Mouse (Mus musculus) limb, embryonic 14.5 days (tissue): ENCODE results near the gene Npw. TPM values are rescaled to one million over a fixed set of nuclear protein-coding genes. Genes with fewer than 3 reads are reported as not detected.

ENCODE experiments used
- ATAC-seq: fragments of 200-750 bp; cut with Nextera tagmentation; 2 replicates; pipeline ENCODE4 v1.8.0; 2017; ENCODE audit warnings: low read depth, moderate number of reproducible peaks, moderate TSS enrichment; ENCODE audit not compliant: low FRiP score
- DNase-seq: peaks from one replicate; pipeline ENCODE4 v3.0.0-alpha.2; 2015; ENCODE audit warnings: low spot score
- H3K27ac ChIP-seq: fragments of 300-500 bp; sonication (generic); replicated peaks from 2 replicates; pipeline ENCODE4 v1.5.1; 2014; ENCODE audit warnings: low read depth, mild to moderate bottlenecking, low read length, moderate library complexity, mixed read lengths
- H3K27me3 ChIP-seq: fragments of 300-500 bp; sonication (generic); 2 replicates; pipeline ENCODE4 v1.6.1; 2014; ENCODE audit warnings: low read length, mixed read lengths; ENCODE audit not compliant: control insufficient read depth, insufficient read depth
- H3K36me3 ChIP-seq: fragments of 300-500 bp; sonication (generic); 2 replicates; pipeline ENCODE4 v1.6.1; 2014; ENCODE audit warnings: mild to moderate bottlenecking, low read length, moderate library complexity, mixed read lengths; ENCODE audit not compliant: control insufficient read depth, insufficient read depth
- H3K4me1 ChIP-seq: fragments of 300-500 bp; sonication (generic); 2 replicates; pipeline ENCODE4 v1.6.1; 2014; ENCODE audit warnings: antibody characterized with exemption, low read length, mixed read lengths; ENCODE audit not compliant: control insufficient read depth, insufficient read depth
- H3K4me2 ChIP-seq: fragments of 300-500 bp; sonication (generic); replicated peaks from 2 replicates; pipeline ENCODE4 v1.6.1; 2014; ENCODE audit warnings: low read depth, mild to moderate bottlenecking, low read length, moderate library complexity; ENCODE audit not compliant: severe bottlenecking
- H3K4me3 ChIP-seq: fragments of 300-500 bp; sonication (generic); replicated peaks from 2 replicates; pipeline ENCODE4 v1.5.1; 2014; ENCODE audit warnings: low read length
- H3K9ac ChIP-seq: fragments of 300-500 bp; sonication (generic); 2 replicates; pipeline ENCODE4 v1.6.1; 2014; ENCODE audit warnings: mild to moderate bottlenecking, low read depth, low read length, moderate library complexity; ENCODE audit not compliant: severe bottlenecking
- H3K9me3 ChIP-seq: fragments of 300-500 bp; sonication (generic); 2 replicates; pipeline ENCODE4 v1.6.1; 2016; ENCODE audit warnings: low read length; ENCODE audit not compliant: control insufficient read depth
- POLR2A ChIP-seq: fragments of 200-500 bp; IDR thresholded peaks from 2 replicates; pipeline ENCODE4 v1.8.0; 2012; ENCODE audit warnings: inconsistent platforms, mild to moderate bottlenecking, moderate library complexity, borderline replicate concordance; ENCODE audit not compliant: insufficient read depth, insufficient read length; ENCODE audit errors: extremely low read depth
- WGBS: fragments of 180-500 bp; shearing (Covaris S2); extraction: QIAGEN DNeasy Blood & Tissue Kit; methylation state at CpG from one replicate; pipeline ENCODE4 v1.1.7; 2014; 5-methylcytosine and 5-hydroxymethylcytosine counted together
- polyA plus RNA-seq, 2 experiments: library from polyadenylated mRNA; depleted of rRNA in 1 of 2; stranded (reverse) in 1 of 2; unstranded in 1 of 2; fragments of >200 nt; fragmentation: Nextera tagmentation in 1 of 2; extraction: Ambion mirVana in 1 of 2; gene quantifications; 2 replicates each; pipeline versions ENCODE4 v1.2.1 to v1.2.3; 2012 to 2014

Gene Npw
- polyA plus RNA-seq, 2 experiments, result 0.41 to 0.58 TPM

DNA sequence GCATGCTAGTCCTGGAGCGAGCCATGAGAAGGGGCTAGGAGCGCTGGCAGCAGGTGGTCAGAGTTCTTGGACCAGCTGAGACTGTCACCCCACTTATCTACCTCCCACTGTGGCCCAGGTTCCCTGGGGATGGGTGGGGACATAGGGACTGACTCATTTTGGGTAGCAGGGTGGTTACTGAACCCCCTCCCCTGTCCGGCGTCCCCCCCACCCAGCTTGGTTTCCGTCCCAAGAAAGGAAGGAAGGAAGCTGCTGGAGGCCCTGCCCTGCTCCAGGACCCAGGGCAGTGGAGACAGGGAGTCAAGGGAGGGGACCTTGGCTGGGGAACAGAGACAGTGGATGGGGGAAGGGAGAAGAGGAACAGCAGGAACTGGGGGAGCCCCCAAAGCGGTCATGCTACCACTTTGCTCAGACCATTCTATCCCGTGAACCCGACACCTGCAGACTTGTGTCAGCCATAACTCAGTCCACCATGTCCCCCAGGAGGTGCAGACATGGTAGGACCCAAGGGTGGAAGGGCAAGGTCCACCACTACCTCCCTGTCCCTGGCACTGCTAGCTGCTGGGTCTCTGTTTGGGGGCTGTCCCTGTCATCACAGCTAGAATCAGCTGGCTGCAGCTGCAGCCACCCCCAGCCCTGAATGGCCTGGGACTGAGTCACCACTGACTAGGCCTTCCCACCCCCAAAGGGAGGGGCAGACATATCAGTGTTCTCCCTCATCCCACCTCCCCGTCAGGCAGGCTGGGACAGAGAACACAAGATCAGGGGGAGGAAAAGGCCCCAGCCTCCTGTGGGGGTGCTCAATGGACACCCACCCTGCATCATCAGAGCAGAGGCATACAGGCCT lies 13.2 kb downstream of the Npw start:
- H3K4me2 ChIP-seq, result no peak overlapping the region

DNA sequence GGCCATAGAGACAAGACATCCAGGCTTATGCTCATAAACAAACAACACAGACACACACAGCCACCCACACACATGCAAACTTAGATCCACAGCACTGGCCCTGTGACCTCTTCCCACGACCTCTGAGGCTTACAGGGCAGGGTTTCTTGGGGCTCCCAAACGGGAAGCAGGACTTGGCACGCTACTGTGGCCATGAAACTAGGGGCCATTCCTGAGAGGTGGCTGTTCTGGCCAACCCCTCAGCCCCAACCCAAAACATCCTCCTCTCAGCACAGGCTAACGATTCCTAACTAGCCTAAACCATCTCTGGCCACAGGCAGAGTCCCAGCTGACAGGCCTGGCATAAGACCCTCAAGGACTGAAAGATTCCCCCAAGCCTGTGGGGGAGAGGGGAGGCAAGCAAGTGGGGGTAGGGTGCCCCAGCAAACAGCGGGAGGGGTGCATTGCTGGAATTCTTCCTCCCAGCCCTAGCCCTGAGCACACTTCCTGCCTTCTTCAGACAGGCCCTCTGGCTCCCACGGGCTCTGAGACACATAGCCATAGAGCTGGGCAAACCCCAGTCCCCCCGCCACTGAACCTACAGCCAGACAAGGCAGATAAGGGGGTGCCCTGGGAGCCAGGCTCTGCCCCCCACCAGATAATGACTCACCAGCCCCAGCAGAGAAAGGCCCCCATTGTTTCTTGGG lies 14.1 kb downstream of the Npw start:
- peaks cover 49% of the 10 kb centered on the region for H3K36me3 ChIP-seq
- H3K27ac ChIP-seq, result peak overlapping the region; percentile 48; the same call in 1 of the 2 replicates
- DNase-seq (no peak), ATAC-seq (peak; percentile 24; the same call in 1 of the 2 replicates)
- peaks cover 38% of the 10 kb centered on the region for H3K4me1 ChIP-seq
- H3K4me2 ChIP-seq, result no peak overlapping the region
- no peak for TF ChIP-seq POLR2A
- no peaks in the 10 kb centered on the region for H3K9me3 ChIP-seq
- no peaks in the 10 kb centered on the region for H3K27me3 ChIP-seq
- 29% methylated on average over 7 of the region's 7 CpGs for WGBS
- H3K4me3 ChIP-seq, result no peak overlapping the region
- H3K9ac ChIP-seq, result peak overlapping the region; percentile 36; the same call in 1 of the 2 replicates

More for the DNA sequence above, 13.2 kb downstream of the Npw start:
- ATAC-seq (no peak), DNase-seq (no peak)
- Histone ChIP-seq H3K27ac (peak overlapping the region; percentile 48), H3K36me3 (peaks cover 46% of the 10 kb centered on the region), H3K9ac (peak overlapping the region; percentile 7; the same call in 1 of the 2 replicates), H3K27me3 (no peaks in the 10 kb centered on the region), H3K4me3 (no peak overlapping the region), H3K4me1 (peaks cover 33% of the 10 kb centered on the region), H3K9me3 (no peaks in the 10 kb centered on the region)
- WGBS, result 69% methylated on average over 9 of the region's 9 CpGs
- TF ChIP-seq POLR2A, result no peak

DNA sequence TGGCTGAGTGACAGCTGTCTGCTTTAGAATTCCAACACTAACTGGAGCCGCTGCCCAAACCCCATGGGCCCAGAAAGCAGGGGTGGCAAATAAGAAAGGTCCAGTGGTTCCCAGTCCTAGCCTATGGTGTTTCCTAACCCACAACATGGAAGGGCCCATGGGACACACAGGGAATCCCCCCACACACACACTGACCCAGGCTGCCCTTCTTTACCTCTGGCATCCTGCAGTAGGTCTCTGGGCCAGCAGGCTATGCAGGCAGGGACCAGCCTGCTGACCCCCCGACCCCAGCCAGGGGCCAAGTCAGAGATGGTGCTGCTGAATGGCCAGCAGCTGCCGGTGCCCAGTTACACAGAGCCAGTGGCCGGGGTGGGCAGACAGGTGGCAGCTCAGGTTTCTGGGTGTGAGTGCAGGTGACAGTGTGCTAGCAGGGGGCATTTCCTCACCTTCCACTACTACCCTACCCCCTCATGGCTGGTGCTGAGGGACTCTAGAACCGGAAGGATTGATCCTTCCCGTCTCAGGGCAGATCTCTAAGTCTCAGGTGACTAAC lies 15.4 kb downstream of the Npw start:
- Histone ChIP-seq H3K27ac (no peak overlapping the region), H3K27me3 (no peaks in the 10 kb centered on the region), H3K4me3 (no peak overlapping the region), H3K36me3 (peaks cover 57% of the 10 kb centered on the region), H3K9ac (no peak overlapping the region), H3K9me3 (no peaks in the 10 kb centered on the region), H3K4me2 (no peak overlapping the region), H3K4me1 (peaks cover 41% of the 10 kb centered on the region)
- no peak for DNase-seq
- no peak for ATAC-seq
- WGBS, result 67% methylated on average over 6 of the region's 6 CpGs
- TF ChIP-seq POLR2A, result no peak

GRCm38 (mm10) chr17:24641944-24642343 lies 16.3 kb downstream of the Npw start:
- Histone ChIP-seq H3K27me3 (no peaks in the 10 kb centered on the region), H3K4me2 (no peak overlapping the region), H3K36me3 (peaks cover 52% of the 10 kb centered on the region), H3K4me1 (peaks cover 41% of the 10 kb centered on the region), H3K27ac (no peak overlapping the region), H3K9ac (no peak overlapping the region), H3K4me3 (no peak overlapping the region), H3K9me3 (no peaks in the 10 kb centered on the region)
- no peak for DNase-seq
- no peak for ATAC-seq
- 94% methylated on average over 12 of the region's 14 CpGs for WGBS
- TF ChIP-seq POLR2A, result no peak

GRCm38 (mm10) chr17:24640581-24640980 lies 17.7 kb downstream of the Npw start:
- no peak overlapping the region for H3K4me2 ChIP-seq
- H3K36me3 ChIP-seq, result peaks cover 41% of the 10 kb centered on the region
- H3K27me3 ChIP-seq, result no peaks in the 10 kb centered on the region
- no peaks in the 10 kb centered on the region for H3K9me3 ChIP-seq
- no peak overlapping the region for H3K4me3 ChIP-seq
- no peak overlapping the region for H3K9ac ChIP-seq
- H3K27ac ChIP-seq, result peak overlapping the region; percentile 94; the same call in 1 of the 2 replicates
- TF ChIP-seq POLR2A, result no peak
- 97% methylated on average over 15 of the region's 15 CpGs for WGBS
- peaks cover 41% of the 10 kb centered on the region for H3K4me1 ChIP-seq
- DNase-seq (no peak), ATAC-seq (no peak)
